Mouse (Mus musculus) lung, postnatal 0 days (tissue): ENCODE measurements around the gene Fbxl13.

Experiments used
- CTCF ChIP-seq: IDR thresholded peaks from 2 replicates; pipeline ENCODE4 v1.5.1; 2016; ENCODE audit warnings: antibody characterized with exemption, mild to moderate bottlenecking
- EP300 ChIP-seq: IDR thresholded peaks from 2 replicates; pipeline ENCODE4 v1.6.1; 2016; ENCODE audit warnings: antibody characterized with exemption, mild to moderate bottlenecking, control low read depth

DNA sequence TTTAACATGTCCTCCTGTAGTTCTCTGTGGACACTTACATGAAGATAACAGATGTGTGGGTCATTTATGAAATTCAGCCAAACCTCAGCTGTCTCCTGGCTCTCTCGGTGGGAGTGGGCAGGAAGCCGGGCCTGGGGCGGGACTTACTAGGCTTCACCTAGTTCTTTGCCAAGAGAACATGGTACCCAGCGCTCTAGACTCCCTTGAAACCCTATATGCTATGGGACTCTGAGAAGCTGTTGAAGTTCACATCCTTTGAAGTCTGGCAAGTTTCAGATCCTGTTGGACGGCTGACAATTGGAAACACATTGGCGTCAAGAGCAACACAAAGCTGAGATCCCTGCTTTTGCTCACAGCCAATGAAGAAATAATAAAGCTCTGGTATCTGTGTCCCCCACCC, 149.1 kb downstream of the Fbxl13 start:
- no peak for TF ChIP-seq CTCF
- no peak for TF ChIP-seq EP300
